Mouse (Mus musculus) ES-E14 (cell line): Measurements from ENCODE around the gene D930020B18Rik. TPM values are rescaled to one million over a fixed set of nuclear protein-coding genes. Genes with fewer than 3 reads are reported as not detected.

Experiments
- DNase-seq: peaks from one replicate; pipeline ENCODE4 v3.0.0-alpha.2; 2013; ENCODE audit warnings: low read depth, low spot score
- H3K27ac ChIP-seq: 2 replicates; pipeline ENCODE4 v1.5.1; 2012; ENCODE audit warnings: low read depth, mild to moderate bottlenecking, low read length, moderate library complexity, mixed read lengths; ENCODE audit not compliant: poor library complexity, insufficient read depth, severe bottlenecking
- H3K36me3 ChIP-seq: 2 replicates; pipeline ENCODE4 v1.6.1; 2012; ENCODE audit warnings: mild to moderate bottlenecking, low read length, moderate library complexity, mixed read lengths; ENCODE audit not compliant: control insufficient read depth, poor library complexity, insufficient read depth, severe bottlenecking
- H3K4me1 ChIP-seq, 2 experiments: fragments of 150-350 bp in 1 of 2; sonication (generic) in 1 of 2; 2 replicates each; pipeline ENCODE4 v1.6.1; 2012; ENCODE audit warnings: low read length in 2 of 2, mild to moderate bottlenecking in 1 of 2, mixed read lengths in 1 of 2; ENCODE audit not compliant: control insufficient read depth in 2 of 2, insufficient read depth in 2 of 2, poor library complexity in 1 of 2
- H3K4me3 ChIP-seq, 2 experiments: fragments of 150-350 bp in 1 of 2; sonication (generic) in 1 of 2; 2 replicates each; pipeline ENCODE4 v1.5.1; 2012; ENCODE audit warnings: low read length in 2 of 2, low read depth in 1 of 2, mild to moderate bottlenecking in 1 of 2, mixed read lengths in 1 of 2; ENCODE audit not compliant: insufficient read depth in 1 of 2, poor library complexity in 1 of 2, severe bottlenecking in 1 of 2
- H3K9ac ChIP-seq: 2 replicates; pipeline ENCODE4 v1.6.1; 2012; ENCODE audit warnings: low read depth, mild to moderate bottlenecking, low read length, mixed read lengths; ENCODE audit not compliant: poor library complexity, insufficient read depth, severe bottlenecking
- H3K9me3 ChIP-seq: fragments of 150-350 bp; sonication (generic); 2 replicates; pipeline ENCODE4 v1.6.1; 2012; ENCODE audit warnings: low read depth, mild to moderate bottlenecking, low read length; ENCODE audit not compliant: control insufficient read depth, insufficient read depth
- CHD2 ChIP-seq: IDR thresholded peaks from 2 replicates; pipeline ENCODE4 v1.6.1; 2014; ENCODE audit warnings: mild to moderate bottlenecking, low read depth, low read length, inconsistent platforms
- HCFC1 ChIP-seq: IDR thresholded peaks from 2 replicates; pipeline ENCODE4 v1.6.1; 2012; ENCODE audit warnings: low read length, inconsistent platforms, borderline replicate concordance; ENCODE audit not compliant: insufficient read depth
- MAFK ChIP-seq: IDR thresholded peaks from 2 replicates; pipeline ENCODE4 v1.6.1; 2014; ENCODE audit warnings: mild to moderate bottlenecking, low read depth, low read length, inconsistent platforms; ENCODE audit not compliant: insufficient read depth
- ZC3H11A ChIP-seq: IDR thresholded peaks from 2 replicates; pipeline ENCODE4 v1.6.1; 2012; ENCODE audit warnings: low read depth, mild to moderate bottlenecking, inconsistent platforms, low read length, borderline replicate concordance
- ZNF384 ChIP-seq: IDR thresholded peaks from 2 replicates; pipeline ENCODE4 v1.6.1; 2012; ENCODE audit warnings: low read depth, low read length, inconsistent platforms
- in situ Hi-C, 2 experiments: fragments of 600-800 bp; cut with MboI; formaldehyde crosslinking; loops; one replicate each; pipeline ENCODE4 v1.15.1; 2025; ENCODE audit warnings: low sequenced_read_pairs in 2 of 2, inconsistent platforms in 1 of 2; ENCODE audit not compliant: unreplicated experiment in 2 of 2
- total RNA-seq: library from RNA; depleted of rRNA; stranded (reverse); fragments of 300-350 nt; gene quantifications from 2 replicates; pipeline ENCODE4 v1.2.3, GENCODE M21; 2012

Gene D930020B18Rik
- total RNA-seq, 1 experiment, result 0.13 TPM

DNA sequence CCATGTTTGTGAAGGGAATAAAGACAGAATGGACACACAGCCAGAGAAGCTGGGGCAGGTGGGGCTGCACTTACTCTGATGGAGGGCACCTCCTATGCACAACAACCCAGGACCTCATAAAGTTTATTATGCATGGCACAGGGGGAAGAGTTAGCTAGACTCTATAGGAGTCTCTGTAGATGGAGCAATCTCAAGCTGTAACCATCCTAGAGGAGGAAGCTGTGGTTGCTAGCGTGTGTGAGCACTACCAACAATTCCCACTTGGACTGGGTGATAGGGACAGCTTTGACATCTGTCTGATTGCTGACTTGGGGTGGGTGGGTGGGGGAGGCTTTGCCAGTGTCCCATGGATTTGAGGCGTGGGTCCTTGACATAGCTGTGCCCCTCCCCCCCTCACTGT, 39.5 kb downstream of the D930020B18Rik start:
- TF ChIP-seq ZC3H11A, result no peak
- TF ChIP-seq CHD2, result no peak
- no peak for TF ChIP-seq HCFC1
- TF ChIP-seq ZNF384, result no peak
- TF ChIP-seq MAFK, result no peak
- Histone ChIP-seq H3K9me3 (no peaks in the 10 kb centered on the region), H3K36me3 (no peaks in the 10 kb centered on the region), H3K9ac (no peak overlapping the region), H3K4me3 (no peak overlapping the region), H3K4me1 (no peaks in the 10 kb centered on the region), H3K27ac (no peak overlapping the region)
- in situ Hi-C loops, result no loop called here
- no peak for DNase-seq

DNA sequence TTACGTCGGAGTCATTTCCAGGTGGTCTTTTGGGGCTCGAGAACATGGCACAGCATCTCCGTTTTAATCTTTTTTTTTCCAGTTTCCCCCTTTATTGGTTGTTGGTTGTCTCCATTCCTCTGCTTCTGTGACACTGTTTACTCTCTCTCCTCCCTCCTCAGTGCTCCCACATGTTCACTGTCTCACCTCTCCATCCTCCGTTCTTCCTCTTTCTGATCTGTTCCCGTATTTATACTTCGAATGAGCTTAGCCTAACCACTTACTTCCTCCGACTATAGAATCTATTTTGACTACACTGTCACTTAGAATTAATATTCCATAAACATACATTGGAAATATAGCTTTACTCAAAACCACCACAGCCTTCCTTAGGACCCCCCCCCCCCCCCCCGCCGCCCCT, 41.2 kb downstream of the D930020B18Rik start:
- no peaks in the 10 kb centered on the region for H3K4me1 ChIP-seq
- no peaks in the 10 kb centered on the region for H3K9me3 ChIP-seq
- in situ Hi-C loops, result no loop called here
- TF ChIP-seq MAFK (no peak), ZNF384 (no peak), CHD2 (no peak), HCFC1 (no peak), ZC3H11A (no peak)
- H3K36me3 ChIP-seq, result no peaks in the 10 kb centered on the region
- H3K27ac ChIP-seq, result no peak overlapping the region
- H3K4me3 ChIP-seq, result no peak overlapping the region
- DNase-seq, result no peak
- H3K9ac ChIP-seq, result no peak overlapping the region

DNA sequence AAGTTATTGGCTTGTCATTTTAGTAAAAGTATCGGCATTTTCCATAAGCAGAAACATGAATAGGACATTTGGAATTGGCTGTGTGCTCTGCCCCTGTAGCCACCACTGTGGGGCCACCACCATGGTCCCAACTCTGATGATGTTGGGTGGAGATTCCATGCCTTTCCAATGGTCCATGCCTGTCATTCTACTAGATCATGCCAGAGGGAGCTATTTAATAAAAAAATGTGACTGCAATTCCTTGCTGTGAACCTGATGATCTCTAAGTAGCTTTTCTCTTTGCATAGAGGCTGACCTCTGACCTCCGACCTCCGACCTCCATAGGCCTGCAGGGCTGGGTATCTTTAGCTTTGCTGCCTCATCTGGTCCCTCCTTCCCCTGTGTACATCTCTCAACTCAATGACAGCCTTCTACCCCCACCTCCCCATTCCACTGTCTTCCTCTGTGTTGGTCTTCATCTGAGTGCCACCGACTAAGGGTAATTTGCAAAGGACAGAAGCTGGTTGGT, 44.8 kb downstream of the D930020B18Rik start:
- in situ Hi-C loops, result no loop called here
- no peak for DNase-seq
- Histone ChIP-seq H3K9ac (no peak overlapping the region), H3K36me3 (no peaks in the 10 kb centered on the region), H3K27ac (no peak overlapping the region), H3K4me3 (no peak overlapping the region), H3K9me3 (no peaks in the 10 kb centered on the region), H3K4me1 (peaks cover 0 to 3% of the 10 kb centered on the region in 2 experiments; a peak in 1 of 4 replicates)
- TF ChIP-seq ZNF384 (no peak), MAFK (no peak), CHD2 (no peak), ZC3H11A (no peak), HCFC1 (no peak)

DNA sequence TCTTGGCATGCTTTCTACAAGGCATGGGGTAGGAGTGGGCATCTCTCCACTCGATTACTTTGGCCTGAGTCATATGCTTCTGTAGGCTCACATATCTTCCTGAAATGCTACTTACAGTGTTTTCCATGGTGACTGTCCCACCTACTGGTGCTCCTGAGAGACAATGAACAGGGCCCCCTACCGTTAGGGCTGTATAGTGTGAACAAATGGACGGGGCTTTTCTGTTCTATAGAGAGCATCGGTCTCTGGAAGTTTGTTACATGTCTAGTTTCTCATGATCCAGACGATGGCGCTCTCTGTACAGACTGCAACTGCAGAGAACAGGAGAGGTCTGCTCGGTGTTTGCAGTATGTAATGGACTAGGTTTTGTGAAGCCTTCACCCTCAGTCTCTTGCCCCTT, 46.1 kb downstream of the D930020B18Rik start:
- Histone ChIP-seq H3K9ac (no peak overlapping the region), H3K9me3 (no peaks in the 10 kb centered on the region), H3K27ac (no peak overlapping the region), H3K36me3 (no peaks in the 10 kb centered on the region), H3K4me3 (no peak overlapping the region), H3K4me1 (peaks cover 0 to 9% of the 10 kb centered on the region in 2 experiments; a peak in 2 of 4 replicates)
- in situ Hi-C loops, result no loop called here
- TF ChIP-seq ZNF384, result no peak
- DNase-seq, result no peak

DNA sequence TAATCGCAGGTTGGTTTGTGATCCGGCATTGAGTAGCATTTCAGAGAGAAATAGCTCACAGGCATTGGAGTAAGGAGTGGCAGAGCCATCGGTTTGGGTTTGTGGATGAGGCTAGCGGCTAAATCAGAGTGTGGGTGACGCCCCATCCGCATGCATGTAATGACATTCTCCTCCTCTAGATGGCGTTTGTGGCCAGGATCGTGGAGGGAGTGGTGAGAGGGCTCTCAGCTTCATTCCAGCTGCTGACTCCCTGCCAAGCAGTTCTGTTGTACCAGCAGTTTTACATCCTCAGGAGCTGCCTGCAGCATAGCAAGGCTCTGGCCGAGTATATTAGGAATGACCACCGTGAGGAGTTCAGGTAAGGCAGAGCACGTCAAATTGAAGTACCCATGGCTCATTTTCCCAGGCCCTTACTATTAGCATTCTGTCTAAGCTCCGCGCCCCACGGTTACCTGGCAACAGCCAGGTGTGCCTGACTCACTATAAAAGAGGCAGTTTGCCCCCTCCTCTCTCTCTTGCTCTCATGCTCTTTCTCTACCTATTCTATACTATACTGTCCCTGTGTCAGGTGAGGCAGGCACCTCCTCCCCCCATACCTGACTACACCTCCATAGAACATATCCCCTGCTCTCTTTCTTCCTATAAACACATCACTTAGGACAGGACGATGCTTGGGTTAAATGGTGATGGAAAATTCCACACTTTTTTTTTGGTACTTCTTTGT, 48.4 kb downstream of the D930020B18Rik start:
- in situ Hi-C loops, result no loop called here
- H3K36me3 ChIP-seq, result no peaks in the 10 kb centered on the region
- TF ChIP-seq ZNF384, result no peak
- no peak for TF ChIP-seq HCFC1
- TF ChIP-seq ZC3H11A, result no peak
- no peak for TF ChIP-seq CHD2
- TF ChIP-seq MAFK, result no peak

More for the DNA sequence above, 48.4 kb downstream of the D930020B18Rik start:
- H3K4me3 ChIP-seq, result peak overlapping the region in 1 of 2 experiments; percentile 5; a peak in 1 of 4 replicates
- DNase-seq, result peak; percentile 83
- H3K4me1 ChIP-seq, result peaks cover 0 to 9% of the 10 kb centered on the region in 2 experiments; a peak in 2 of 4 replicates
- no peak overlapping the region for H3K9ac ChIP-seq
- no peak overlapping the region for H3K27ac ChIP-seq
- no peaks in the 10 kb centered on the region for H3K9me3 ChIP-seq
